Mouse (Mus musculus): ENCODE data around the gene Samd4.

Samd4 gene

GRCm38 (mm10) chr14:46882431-46883067, at the start of gene Samd4:
Samd4 (plus strand) TSS chr14:46882854.
- DNase-seq: peak; percentile 58

- no peak for DNase-seq
Measured at GRCm38 (mm10) chr14:46839326-46839725, 43.3 kb upstream of the Samd4 start.

GRCm38 (mm10) chr14:46845706-46846105, 36.9 kb upstream of the Samd4 start:
- DNase-seq: no peak

GRCm38 (mm10) chr14:46848063-46848590, 34.5 kb upstream of the Samd4 start:
- no peak for DNase-seq

GRCm38 (mm10) chr14:46848736-46849135, 33.9 kb upstream of the Samd4 start:
- no peak for DNase-seq

GRCm38 (mm10) chr14:46849769-46850168, 32.9 kb upstream of the Samd4 start:
- DNase-seq: no peak

GRCm38 (mm10) chr14:46853677-46854076, 29.0 kb upstream of the Samd4 start:
- no peak for DNase-seq

- no peak for DNase-seq
Measured at GRCm38 (mm10) chr14:46862922-46863321, 19.7 kb upstream of the Samd4 start.

GRCm38 (mm10) chr14:46880935-46881334, 1.7 kb upstream of the Samd4 start:
- peak; percentile 39 for DNase-seq

GRCm38 (mm10) chr14:46881581-46882430, 848 bp upstream of the Samd4 start:
- peak; percentile 41 for DNase-seq

- peak; percentile 60 for DNase-seq
Measured at GRCm38 (mm10) chr14:46883068-46883870, 615 bp downstream of the Samd4 start.

GRCm38 (mm10) chr14:46883871-46884441, 1.3 kb downstream of the Samd4 start:
- DNase-seq: peak; percentile 51

GRCm38 (mm10) chr14:46884701-46885428, 2.2 kb downstream of the Samd4 start:
- peak; percentile 46 for DNase-seq

- DNase-seq: peak; percentile 16
Measured at GRCm38 (mm10) chr14:46885429-46885755, 2.7 kb downstream of the Samd4 start.

GRCm38 (mm10) chr14:46885891-46886301, 3.2 kb downstream of the Samd4 start:
- peak; percentile 3 for DNase-seq

GRCm38 (mm10) chr14:46889096-46889495, 6.4 kb downstream of the Samd4 start:
- no peak for DNase-seq

GRCm38 (mm10) chr14:46893961-46894360, 11.3 kb downstream of the Samd4 start:
- DNase-seq: no peak

- DNase-seq: no peak
Measured at GRCm38 (mm10) chr14:46897953-46898352, 15.3 kb downstream of the Samd4 start.

- DNase-seq: no peak
Measured at GRCm38 (mm10) chr14:46898626-46899025, 16.0 kb downstream of the Samd4 start.

GRCm38 (mm10) chr14:46902498-46903087, 19.9 kb downstream of the Samd4 start:
- no peak for DNase-seq

GRCm38 (mm10) chr14:46904276-46904675, 21.6 kb downstream of the Samd4 start:
- no peak for DNase-seq

GRCm38 (mm10) chr14:46908858-46909257, 26.2 kb downstream of the Samd4 start:
- no peak for DNase-seq

Measured in cerebellum, adult 11 months (tissue).